Mouse (Mus musculus): Measurements from ENCODE around the gene Gdf9. TPM values are rescaled to one million over a fixed set of nuclear protein-coding genes. Genes with fewer than 3 reads are reported as not detected.

Gdf9 gene
- 1.5 and 1.8 TPM in 2 replicates for polyA plus RNA-seq (2012; ENCODE audit: insufficient read depth, insufficient read length, missing spikeins)

DNA sequence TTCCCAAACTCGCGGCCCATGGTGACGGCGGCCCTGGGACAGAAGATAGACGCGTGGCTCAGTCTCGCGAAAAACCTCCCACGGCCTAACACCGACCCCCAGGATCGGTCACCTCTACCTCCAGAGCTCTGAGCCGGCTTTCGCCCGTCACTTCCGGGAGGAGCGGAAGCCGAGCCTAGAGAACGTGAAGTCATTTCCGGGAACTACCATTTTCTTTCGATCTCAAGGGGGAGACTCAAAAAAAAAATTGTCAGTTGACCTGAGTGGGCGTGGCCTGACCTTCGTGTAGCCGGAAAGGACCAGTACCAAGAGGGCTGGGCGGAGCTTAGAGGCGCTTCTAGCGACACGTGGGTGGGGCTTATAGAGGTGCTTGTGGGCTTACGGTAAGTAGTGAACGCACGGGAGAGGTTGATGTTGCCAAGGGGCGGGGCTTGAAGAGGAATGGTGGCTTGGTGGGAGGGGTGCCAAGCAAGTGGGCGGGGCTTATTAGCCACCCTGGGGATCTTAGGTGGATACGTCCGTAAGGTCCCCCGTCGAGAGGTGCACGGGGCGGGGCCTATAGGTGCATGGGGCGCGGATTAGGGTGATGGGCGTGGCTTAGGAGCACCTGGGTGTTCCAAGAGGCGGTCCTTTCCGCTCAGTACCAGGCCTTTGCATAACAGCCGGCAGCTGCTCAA lies at the start of gene Gdf9, which contains the start of gene Uqcrq:
Gene Gdf9 (plus strand): TSS at position 354 of the 677 bp plus-strand sequence.
Gene Uqcrq (minus strand): TSS at position 162 of the 677 bp plus-strand sequence.
- no peak for TF ChIP-seq CTCF (IDR thresholded peaks at IDR 0.05; ENCODE audit: low read depth, low read length)
- TF ChIP-seq POLR2A (IDR thresholded peaks at IDR 0.05; ENCODE audit: borderline replicate concordance, low read depth, low read length), result no peak
- Histone ChIP-seq H3K4me3 (ENCODE audit: insufficient read depth, low read length) (peak within 1 kb of the TSS; percentile 77), H3K4me1 (ENCODE audit: control insufficient read depth, insufficient read depth, low read length) (peaks cover 13% of the 10 kb centered on the region), H3K27ac (ENCODE audit: insufficient read depth, low read depth, low read length) (peak within 1 kb of the TSS; percentile 66)

DNA sequence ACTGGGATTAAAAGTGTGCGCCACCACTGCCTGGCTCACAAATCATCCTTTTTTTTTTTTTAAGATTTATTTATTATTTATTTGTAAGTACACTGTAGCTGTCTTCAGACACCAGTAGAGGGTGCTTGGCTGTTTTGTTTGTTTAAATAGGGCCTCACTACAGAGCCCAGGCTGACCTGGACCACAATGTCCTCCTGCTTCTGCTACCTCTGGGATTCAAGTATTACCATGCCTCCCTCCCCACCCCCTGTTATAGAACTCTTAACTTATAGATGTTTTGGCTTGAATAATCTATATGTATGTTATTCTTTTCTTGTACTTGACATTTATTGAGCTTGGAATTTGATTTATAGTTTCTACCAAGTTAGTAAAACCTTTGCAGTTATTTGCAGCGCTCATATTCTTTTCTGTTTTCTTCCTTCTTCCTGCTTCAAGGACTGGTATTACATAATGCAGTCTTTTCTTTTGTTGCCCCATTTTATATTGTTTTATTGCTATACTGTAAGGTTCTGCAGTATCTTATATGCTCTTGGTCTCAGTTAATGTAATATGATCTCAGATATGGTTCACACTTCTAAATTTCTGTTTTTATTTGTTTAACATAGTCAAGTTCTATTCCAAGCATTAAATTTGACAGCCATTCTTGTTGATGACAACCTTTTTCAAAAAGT lies 46.9 kb upstream of the Gdf9 start:
- TF ChIP-seq CTCF (IDR thresholded peaks at IDR 0.05; ENCODE audit: low read depth, low read length) (no peak), POLR2A (IDR thresholded peaks at IDR 0.05; ENCODE audit: borderline replicate concordance, low read depth, low read length) (no peak)
- Histone ChIP-seq H3K4me3 (ENCODE audit: insufficient read depth, low read length) (no peak overlapping the region), H3K4me1 (ENCODE audit: control insufficient read depth, insufficient read depth, low read length) (no peaks in the 10 kb centered on the region), H3K27ac (ENCODE audit: insufficient read depth, low read depth, low read length) (no peak overlapping the region)

DNA sequence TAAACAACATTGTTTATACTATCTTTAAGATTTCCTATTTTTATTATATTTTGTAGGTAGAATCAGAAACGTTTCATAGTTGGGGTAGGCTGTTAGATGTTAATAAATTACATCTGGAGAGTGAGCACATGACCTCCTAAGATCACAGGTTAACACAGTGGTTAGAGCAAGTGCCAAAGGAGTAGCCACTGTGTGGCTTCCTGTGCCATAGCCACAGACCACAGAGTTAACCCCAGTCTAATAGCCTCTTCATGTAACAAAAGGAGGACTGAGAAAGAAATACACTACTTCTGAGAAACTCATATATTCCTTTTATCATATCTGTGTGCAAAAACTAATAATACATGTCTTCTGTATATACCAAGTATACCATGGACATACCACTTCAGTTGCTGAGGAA lies 37.0 kb upstream of the Gdf9 start:
- no peak for TF ChIP-seq CTCF (IDR thresholded peaks at IDR 0.05; ENCODE audit: low read depth, low read length)
- no peaks in the 10 kb centered on the region for H3K4me1 ChIP-seq (ENCODE audit: control insufficient read depth, insufficient read depth, low read length)
- no peak overlapping the region for H3K4me3 ChIP-seq (ENCODE audit: insufficient read depth, low read length)
- no peak overlapping the region for H3K27ac ChIP-seq (ENCODE audit: insufficient read depth, low read depth, low read length)

DNA sequence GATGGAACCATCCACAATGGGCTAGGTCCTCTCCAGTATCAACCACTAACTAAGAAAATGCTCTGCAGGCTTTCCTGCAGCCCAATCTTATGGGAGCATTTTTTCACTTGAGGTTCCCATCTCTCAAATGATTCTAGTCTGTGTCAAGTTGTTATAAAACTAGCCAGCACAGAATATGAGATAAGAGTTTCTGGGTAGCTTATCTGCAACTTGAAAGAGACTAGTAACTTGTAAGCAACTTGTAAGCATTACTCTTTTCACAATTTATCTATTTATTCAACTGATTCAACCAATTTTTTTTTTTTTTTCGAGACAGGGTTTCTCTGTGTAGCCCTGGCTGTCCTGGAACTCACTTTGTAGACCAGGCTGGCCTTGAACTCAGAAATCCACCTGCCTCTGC lies 27.2 kb upstream of the Gdf9 start:
- H3K4me3 ChIP-seq (ENCODE audit: insufficient read depth, low read length), result no peak overlapping the region
- no peak overlapping the region for H3K27ac ChIP-seq (ENCODE audit: insufficient read depth, low read depth, low read length)
- no peak for TF ChIP-seq CTCF (IDR thresholded peaks at IDR 0.05; ENCODE audit: low read depth, low read length)
- no peak for TF ChIP-seq POLR2A (IDR thresholded peaks at IDR 0.05; ENCODE audit: borderline replicate concordance, low read depth, low read length)
- H3K4me1 ChIP-seq (ENCODE audit: control insufficient read depth, insufficient read depth, low read length), result no peaks in the 10 kb centered on the region

DNA sequence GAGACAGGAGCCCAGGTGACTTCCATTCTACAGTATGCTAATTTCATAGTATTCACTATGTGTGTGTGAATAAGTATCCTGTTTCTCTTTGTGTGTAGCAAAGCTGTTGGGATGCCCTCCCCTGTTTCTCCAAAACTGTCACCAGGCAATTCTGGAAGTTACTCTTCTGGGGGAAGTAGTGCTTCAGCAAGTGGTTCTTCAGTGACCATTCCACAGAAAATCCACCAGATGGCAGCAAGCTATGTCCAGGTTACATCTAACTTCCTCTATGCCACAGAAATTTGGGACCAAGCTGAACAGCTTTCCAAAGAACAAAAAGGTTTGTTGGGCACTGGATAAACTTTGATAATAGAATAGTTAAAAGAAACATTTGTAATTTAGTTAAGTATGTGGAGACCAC lies 19.1 kb upstream of the Gdf9 start:
- H3K4me3 ChIP-seq (ENCODE audit: insufficient read depth, low read length), result no peak overlapping the region
- no peaks in the 10 kb centered on the region for H3K4me1 ChIP-seq (ENCODE audit: control insufficient read depth, insufficient read depth, low read length)
- H3K27ac ChIP-seq (ENCODE audit: insufficient read depth, low read depth, low read length), result no peak overlapping the region
- no peak for TF ChIP-seq POLR2A (IDR thresholded peaks at IDR 0.05; ENCODE audit: borderline replicate concordance, low read depth, low read length)
- no peak for TF ChIP-seq CTCF (IDR thresholded peaks at IDR 0.05; ENCODE audit: low read depth, low read length)

DNA sequence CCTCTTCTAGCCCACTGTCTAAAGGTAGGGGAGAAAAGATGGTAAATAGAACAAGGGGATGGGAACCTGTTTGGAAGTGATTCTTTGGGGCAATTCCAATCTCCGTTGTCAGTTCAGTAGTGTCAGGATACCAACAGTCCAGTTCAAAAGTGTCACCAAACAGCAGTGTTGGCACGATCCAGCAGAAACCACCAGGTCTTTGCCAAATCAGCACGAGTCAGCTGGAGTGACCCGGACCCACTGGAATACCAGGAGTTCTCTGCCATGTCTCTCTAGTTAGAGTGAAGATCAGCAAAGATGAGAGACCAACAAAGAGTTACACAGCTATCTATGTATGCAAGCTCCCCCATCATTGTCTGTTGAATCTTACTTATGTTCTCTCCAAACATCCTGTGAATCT lies 17.0 kb upstream of the Gdf9 start:
- Histone ChIP-seq H3K4me3 (ENCODE audit: insufficient read depth, low read length) (no peak overlapping the region), H3K4me1 (ENCODE audit: control insufficient read depth, insufficient read depth, low read length) (no peaks in the 10 kb centered on the region), H3K27ac (ENCODE audit: insufficient read depth, low read depth, low read length) (no peak overlapping the region)
- TF ChIP-seq POLR2A (IDR thresholded peaks at IDR 0.05; ENCODE audit: borderline replicate concordance, low read depth, low read length), result no peak
- TF ChIP-seq CTCF (IDR thresholded peaks at IDR 0.05; ENCODE audit: low read depth, low read length), result no peak

DNA sequence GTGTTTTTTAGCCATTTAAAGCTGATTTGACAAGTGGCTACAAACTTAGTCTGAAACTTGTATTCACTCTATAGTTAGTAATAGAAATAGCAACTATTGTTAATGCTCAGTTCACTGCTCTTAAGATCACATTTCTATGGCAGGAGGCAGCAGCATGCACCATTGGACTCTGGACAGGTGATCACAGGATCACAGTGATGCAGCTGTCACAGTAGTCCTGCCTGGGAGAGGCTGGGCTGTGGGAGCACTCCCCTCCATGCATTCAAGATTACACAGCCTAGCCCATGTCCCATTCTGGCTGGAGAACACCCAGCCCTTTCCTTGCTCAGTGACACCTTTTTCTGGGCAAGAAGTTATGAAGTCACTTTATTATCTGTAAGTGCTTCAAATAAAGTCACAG lies 12.8 kb upstream of the Gdf9 start:
- H3K4me1 ChIP-seq (ENCODE audit: control insufficient read depth, insufficient read depth, low read length), result no peaks in the 10 kb centered on the region
- H3K4me3 ChIP-seq (ENCODE audit: insufficient read depth, low read length), result no peak overlapping the region
- no peak for TF ChIP-seq POLR2A (IDR thresholded peaks at IDR 0.05; ENCODE audit: borderline replicate concordance, low read depth, low read length)
- TF ChIP-seq CTCF (IDR thresholded peaks at IDR 0.05; ENCODE audit: low read depth, low read length), result no peak
- no peak overlapping the region for H3K27ac ChIP-seq (ENCODE audit: insufficient read depth, low read depth, low read length)

DNA sequence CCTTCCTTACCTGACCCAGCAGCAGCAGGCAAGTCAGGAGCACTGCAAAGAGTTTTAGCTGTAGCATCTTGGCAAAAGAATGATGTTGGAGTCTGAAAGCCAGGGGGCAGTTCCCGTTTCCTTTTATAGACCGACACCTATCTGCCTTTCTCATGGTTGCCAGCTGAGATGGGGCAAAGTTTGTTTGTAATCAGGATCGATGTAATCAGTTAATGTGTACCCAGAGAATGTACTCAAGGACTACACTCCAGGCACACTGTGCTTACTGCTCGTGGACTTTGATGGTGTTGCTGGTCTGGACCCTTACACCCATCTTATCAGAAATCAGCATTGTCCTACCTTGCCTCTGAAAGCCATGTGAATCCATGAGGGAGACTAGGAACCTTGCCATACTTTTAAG lies 7.8 kb upstream of the Gdf9 start, which contains the start of gene Leap2:
Gene Leap2 (minus strand): TSS at position 135 of the 400 bp plus-strand sequence.
- no peak for TF ChIP-seq CTCF (IDR thresholded peaks at IDR 0.05; ENCODE audit: low read depth, low read length)
- TF ChIP-seq POLR2A (IDR thresholded peaks at IDR 0.05; ENCODE audit: borderline replicate concordance, low read depth, low read length), result no peak
- H3K27ac ChIP-seq (ENCODE audit: insufficient read depth, low read depth, low read length), result no peak within 1 kb of the TSS
- no peak within 1 kb of the TSS for H3K4me3 ChIP-seq (ENCODE audit: insufficient read depth, low read length)
- H3K4me1 ChIP-seq (ENCODE audit: control insufficient read depth, insufficient read depth, low read length), result no peaks in the 10 kb centered on the region

DNA sequence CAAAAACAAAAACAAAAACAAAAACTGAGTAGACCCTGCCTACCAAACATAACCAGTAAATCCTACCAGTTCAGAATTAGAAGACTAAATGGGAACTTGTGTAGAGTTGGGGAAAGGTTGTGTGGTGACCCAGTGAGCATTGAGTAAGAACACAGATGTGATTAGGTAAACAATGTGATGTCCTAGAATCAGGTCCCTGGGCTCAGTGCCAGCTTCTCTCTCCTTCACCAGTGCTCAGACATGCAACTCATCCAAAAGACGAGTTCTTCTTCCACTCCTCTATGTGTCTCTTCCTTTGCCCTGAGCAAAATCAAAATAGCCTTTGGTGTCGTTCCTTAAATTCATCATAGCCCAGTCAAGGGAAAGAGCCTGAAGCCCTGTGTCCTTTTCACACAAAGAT lies 6.0 kb upstream of the Gdf9 start:
- H3K27ac ChIP-seq (ENCODE audit: insufficient read depth, low read depth, low read length), result no peak overlapping the region
- TF ChIP-seq CTCF (IDR thresholded peaks at IDR 0.05; ENCODE audit: low read depth, low read length), result no peak
- no peak for TF ChIP-seq POLR2A (IDR thresholded peaks at IDR 0.05; ENCODE audit: borderline replicate concordance, low read depth, low read length)
- no peak overlapping the region for H3K4me3 ChIP-seq (ENCODE audit: insufficient read depth, low read length)
- peaks cover 4% of the 10 kb centered on the region for H3K4me1 ChIP-seq (ENCODE audit: control insufficient read depth, insufficient read depth, low read length)

DNA sequence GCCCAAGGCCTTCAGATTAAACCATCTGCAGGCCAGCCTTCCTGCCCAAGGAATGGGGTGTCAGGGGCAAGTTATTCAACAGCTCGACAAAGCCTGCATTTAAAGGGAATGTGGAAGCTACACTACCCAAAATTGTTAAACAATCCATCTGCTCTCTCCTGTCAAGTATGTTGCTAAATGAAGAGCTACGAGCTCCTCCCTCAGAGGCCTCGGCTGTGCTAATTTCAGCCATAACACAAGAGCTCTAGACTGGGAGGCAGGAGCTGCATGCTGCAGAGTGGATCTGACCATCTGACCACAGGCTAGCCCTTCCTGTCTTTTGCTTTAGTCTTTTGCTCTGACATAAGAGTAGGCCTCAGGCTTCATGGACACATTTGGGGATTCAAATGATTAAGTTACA lies 5.6 kb upstream of the Gdf9 start:
- TF ChIP-seq CTCF (IDR thresholded peaks at IDR 0.05; ENCODE audit: low read depth, low read length) (no peak), POLR2A (IDR thresholded peaks at IDR 0.05; ENCODE audit: borderline replicate concordance, low read depth, low read length) (no peak)
- Histone ChIP-seq H3K4me1 (ENCODE audit: control insufficient read depth, insufficient read depth, low read length) (peaks cover 4% of the 10 kb centered on the region), H3K4me3 (ENCODE audit: insufficient read depth, low read length) (no peak overlapping the region), H3K27ac (ENCODE audit: insufficient read depth, low read depth, low read length) (no peak overlapping the region)
